Mouse (Mus musculus) erythroblast, embryonic 14.5 days (primary cell): ENCODE results near the gene Foxc1.

ENCODE experiments used
- GATA1 ChIP-seq: IDR thresholded peaks from 2 replicates; pipeline ENCODE4 v1.6.1; 2012; ENCODE audit warnings: low read length, inconsistent platforms, mixed read lengths
- TAL1 ChIP-seq: IDR thresholded peaks from 3 replicates; pipeline ENCODE4 v1.6.1; 2012; ENCODE audit warnings: low read length, inconsistent platforms, mixed read lengths

DNA sequence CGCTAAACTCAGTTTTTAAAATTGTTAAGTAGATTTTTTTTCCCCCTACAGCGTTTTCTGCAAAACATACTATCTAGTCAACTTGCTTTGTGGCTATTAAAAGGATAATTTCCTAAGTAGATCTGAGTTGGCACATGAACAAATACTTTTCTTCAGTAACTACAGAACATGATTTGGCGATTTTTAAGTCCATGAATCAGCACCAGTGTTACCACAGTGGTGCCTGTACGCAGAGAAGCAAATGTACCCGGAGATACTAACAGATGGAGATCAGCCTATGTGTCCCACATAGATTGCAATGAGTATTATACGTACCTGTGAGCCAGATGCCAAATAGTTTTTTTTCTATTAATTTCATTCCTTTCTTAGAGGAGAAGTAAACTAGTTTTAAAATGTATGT lies 3.3 kb downstream of the Foxc1 start:
- TF ChIP-seq GATA1 (no peak), TAL1 (no peak)
